Mouse (Mus musculus) cerebellum, adult 2 months (tissue): ENCODE results near the gene Hs3st3b1.

Experiments
- CTCF ChIP-seq: fragments of 200-500 bp; IDR thresholded peaks from 2 replicates; pipeline ENCODE4 v1.5.1; 2011; ENCODE audit warnings: low read depth, mild to moderate bottlenecking, control low read depth, low read length, moderate library complexity, borderline replicate concordance; ENCODE audit not compliant: insufficient read depth
- POLR2A ChIP-seq: fragments of 200-500 bp; IDR thresholded peaks from 2 replicates; pipeline ENCODE4 v1.6.1; 2011; ENCODE audit warnings: low read length, control low read depth, borderline replicate concordance; ENCODE audit not compliant: insufficient read depth

GRCm38 (mm10) chr11:63878616-63879015 lies 43.5 kb downstream of the Hs3st3b1 start:
- TF ChIP-seq CTCF (no peak), POLR2A (no peak)
